Mouse (Mus musculus): ENCODE measurements around the gene Gpd2. TPM values are rescaled to one million over a fixed set of nuclear protein-coding genes. Genes with fewer than 3 reads are reported as not detected.

Gene Gpd2
- 4.8 TPM in 2 replicates for polyA plus RNA-seq (2012; rRNA removed)

- Histone ChIP-seq H3K27ac (ENCODE audit: insufficient read depth, low read length) (peak within 1 kb of the TSS; percentile 93), H3K36me3 (ENCODE audit: control insufficient read depth, insufficient read depth, low read length) (no peaks in the 10 kb centered on the region), H3K27me3 (ENCODE audit: control insufficient read depth, insufficient read depth, low read length) (no peaks in the 10 kb centered on the region), H3K4me3 (ENCODE audit: extremely low read depth, insufficient read depth, insufficient read length) (peak within 1 kb of the TSS; percentile 71), H3K4me1 (ENCODE audit: control insufficient read depth, insufficient read depth, insufficient read length) (peaks cover 3% of the 10 kb centered on the region; the same call in 1 of the 2 replicates)
- no peak for DNase-seq (ENCODE audit: low read depth in 1 of 2, low spot score in 2 of 2)
- WGBS, result 13% methylated on average over 20 of the region's 20 CpGs
- TF ChIP-seq POLR2A (IDR thresholded peaks at IDR 0.05; ENCODE audit: low read depth, low read length) (no peak), CTCF (IDR thresholded peaks at IDR 0.05; ENCODE audit: extremely low read depth, insufficient read depth, insufficient read length, insufficient replicate concordance) (no peak)
Measured at GRCm38 (mm10) chr2:57237475-57237919, at the start of gene Gpd2. Gene Gpd2 (plus strand): TSS chr2:57237635.

DNA sequence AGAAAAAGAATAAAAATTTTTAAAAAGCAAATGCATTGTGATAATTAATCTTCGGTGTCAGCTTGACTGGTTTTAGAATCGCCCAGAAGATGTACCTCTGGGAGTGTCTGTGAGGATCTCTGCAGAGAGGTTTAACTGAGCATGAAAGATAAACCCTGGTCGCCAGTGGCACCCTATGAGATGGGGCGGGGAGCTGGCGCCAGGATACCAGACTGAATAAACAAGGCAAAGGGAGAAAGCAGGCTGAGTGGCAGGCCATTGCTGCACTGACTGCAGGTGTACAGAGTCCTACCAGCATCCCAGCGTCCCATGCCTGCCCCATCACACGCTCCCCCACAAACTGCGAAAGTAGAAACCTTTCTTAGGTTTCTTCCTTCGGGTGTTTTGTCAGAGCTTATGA is 49.2 kb upstream of the Gpd2 start:
- Histone ChIP-seq H3K36me3 (ENCODE audit: control insufficient read depth, insufficient read depth, low read length) (no peaks in the 10 kb centered on the region), H3K27ac (ENCODE audit: insufficient read depth, low read length) (no peak overlapping the region), H3K27me3 (ENCODE audit: control insufficient read depth, insufficient read depth, low read length) (no peaks in the 10 kb centered on the region), H3K4me1 (ENCODE audit: control insufficient read depth, insufficient read depth, insufficient read length) (no peaks in the 10 kb centered on the region), H3K4me3 (ENCODE audit: extremely low read depth, insufficient read depth, insufficient read length) (no peak overlapping the region)
- 78% methylated on average over 9 of the region's 9 CpGs for WGBS
- TF ChIP-seq POLR2A (IDR thresholded peaks at IDR 0.05; ENCODE audit: low read depth, low read length), result no peak
- TF ChIP-seq CTCF (IDR thresholded peaks at IDR 0.05; ENCODE audit: extremely low read depth, insufficient read depth, insufficient read length, insufficient replicate concordance), result no peak
- no peak for DNase-seq (ENCODE audit: low read depth in 1 of 2, low spot score in 2 of 2)

- no peak for TF ChIP-seq POLR2A (IDR thresholded peaks at IDR 0.05; ENCODE audit: low read depth, low read length)
- TF ChIP-seq CTCF (IDR thresholded peaks at IDR 0.05; ENCODE audit: extremely low read depth, insufficient read depth, insufficient read length, insufficient replicate concordance), result no peak
- DNase-seq (ENCODE audit: low read depth in 1 of 2, low spot score in 2 of 2), result no peak
- Histone ChIP-seq H3K4me1 (ENCODE audit: control insufficient read depth, insufficient read depth, insufficient read length) (no peaks in the 10 kb centered on the region), H3K36me3 (ENCODE audit: control insufficient read depth, insufficient read depth, low read length) (no peaks in the 10 kb centered on the region), H3K27ac (ENCODE audit: insufficient read depth, low read length) (no peak overlapping the region), H3K27me3 (ENCODE audit: control insufficient read depth, insufficient read depth, low read length) (no peaks in the 10 kb centered on the region), H3K4me3 (ENCODE audit: extremely low read depth, insufficient read depth, insufficient read length) (no peak overlapping the region)
Measured at GRCm38 (mm10) chr2:57190884-57191283, 46.6 kb upstream of the Gpd2 start.

GRCm38 (mm10) chr2:57199046-57199445 is 38.4 kb upstream of the Gpd2 start:
- H3K36me3 ChIP-seq (ENCODE audit: control insufficient read depth, insufficient read depth, low read length), result no peaks in the 10 kb centered on the region
- no peaks in the 10 kb centered on the region for H3K27me3 ChIP-seq (ENCODE audit: control insufficient read depth, insufficient read depth, low read length)
- H3K4me1 ChIP-seq (ENCODE audit: control insufficient read depth, insufficient read depth, insufficient read length), result no peaks in the 10 kb centered on the region
- no peak overlapping the region for H3K4me3 ChIP-seq (ENCODE audit: extremely low read depth, insufficient read depth, insufficient read length)
- H3K27ac ChIP-seq (ENCODE audit: insufficient read depth, low read length), result no peak overlapping the region
- no peak for DNase-seq (ENCODE audit: low read depth in 1 of 2, low spot score in 2 of 2)
- no peak for TF ChIP-seq CTCF (IDR thresholded peaks at IDR 0.05; ENCODE audit: extremely low read depth, insufficient read depth, insufficient read length, insufficient replicate concordance)
- TF ChIP-seq POLR2A (IDR thresholded peaks at IDR 0.05; ENCODE audit: low read depth, low read length), result no peak
- WGBS, result 85% methylated on average over 3 of the region's 3 CpGs

DNA sequence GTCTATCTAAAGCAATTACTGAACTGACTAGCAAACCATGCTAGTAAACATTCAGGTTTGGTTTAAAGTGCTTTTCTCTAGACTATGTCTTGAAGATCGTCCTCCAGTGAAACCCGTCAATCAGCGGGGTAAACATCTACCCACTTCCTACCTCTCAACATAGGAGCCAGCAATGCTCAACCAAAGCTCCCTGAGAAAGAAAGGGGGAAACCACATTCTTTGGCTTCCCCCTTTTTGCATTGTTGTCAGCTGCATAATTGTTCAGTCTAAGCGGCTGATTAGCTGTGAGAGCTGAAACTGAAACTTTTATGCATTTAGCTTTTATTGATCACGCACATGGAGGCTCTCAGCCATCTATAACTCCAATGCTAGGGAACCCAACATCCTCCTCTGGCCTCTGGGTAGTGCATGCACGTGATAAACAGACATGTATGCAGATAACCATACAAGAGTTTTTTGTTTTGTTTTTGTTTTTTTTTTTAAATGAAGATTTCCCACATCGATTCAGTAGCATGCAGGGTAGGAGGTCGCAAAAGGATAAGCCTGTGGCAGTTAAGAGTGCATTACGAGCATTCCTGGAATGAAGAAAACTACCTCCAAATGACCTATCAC is 28.9 kb upstream of the Gpd2 start:
- H3K27ac ChIP-seq (ENCODE audit: insufficient read depth, low read length), result no peak overlapping the region
- no peaks in the 10 kb centered on the region for H3K36me3 ChIP-seq (ENCODE audit: control insufficient read depth, insufficient read depth, low read length)
- H3K4me3 ChIP-seq (ENCODE audit: extremely low read depth, insufficient read depth, insufficient read length), result no peak overlapping the region
- no peak for DNase-seq (ENCODE audit: low read depth in 1 of 2, low spot score in 2 of 2)
- no peaks in the 10 kb centered on the region for H3K4me1 ChIP-seq (ENCODE audit: control insufficient read depth, insufficient read depth, insufficient read length)
- 51% methylated on average over 9 of the region's 9 CpGs for WGBS
- TF ChIP-seq CTCF (IDR thresholded peaks at IDR 0.05; ENCODE audit: extremely low read depth, insufficient read depth, insufficient read length, insufficient replicate concordance), result no peak
- no peak for TF ChIP-seq POLR2A (IDR thresholded peaks at IDR 0.05; ENCODE audit: low read depth, low read length)
- H3K27me3 ChIP-seq (ENCODE audit: control insufficient read depth, insufficient read depth, low read length), result no peaks in the 10 kb centered on the region

GRCm38 (mm10) chr2:57211049-57212001 is 26.1 kb upstream of the Gpd2 start:
- no peak for DNase-seq (ENCODE audit: low read depth in 1 of 2, low spot score in 2 of 2)
- H3K36me3 ChIP-seq (ENCODE audit: control insufficient read depth, insufficient read depth, low read length), result no peaks in the 10 kb centered on the region
- H3K4me3 ChIP-seq (ENCODE audit: extremely low read depth, insufficient read depth, insufficient read length), result no peak overlapping the region
- no peak overlapping the region for H3K27ac ChIP-seq (ENCODE audit: insufficient read depth, low read length)
- TF ChIP-seq CTCF (IDR thresholded peaks at IDR 0.05; ENCODE audit: extremely low read depth, insufficient read depth, insufficient read length, insufficient replicate concordance) (no peak), POLR2A (IDR thresholded peaks at IDR 0.05; ENCODE audit: low read depth, low read length) (no peak)
- no peaks in the 10 kb centered on the region for H3K4me1 ChIP-seq (ENCODE audit: control insufficient read depth, insufficient read depth, insufficient read length)
- H3K27me3 ChIP-seq (ENCODE audit: control insufficient read depth, insufficient read depth, low read length), result no peaks in the 10 kb centered on the region
- 80% methylated on average over 9 of the region's 9 CpGs for WGBS
